Mouse (Mus musculus): ENCODE measurements around the gene Hba-a2. TPM values are rescaled to one million over a fixed set of nuclear protein-coding genes. Genes with fewer than 3 reads are reported as not detected.
"Not testable (repeated sequence)": the region's sequence is repeated elsewhere in the genome, so short reads cannot be mapped to it uniquely, and the experiment has no call there.

Hba-a2 gene
- polyA plus RNA-seq, 1 experiment from 2014 or later = 6,905 TPM

- H3K9ac ChIP-seq (ENCODE audit: low read depth, low read length); H3K9me3 ChIP-seq (ENCODE audit: control insufficient read depth, low read length); H3K27ac ChIP-seq (ENCODE audit: low read depth, low read length); H3K36me3 ChIP-seq (ENCODE audit: control insufficient read depth, insufficient read depth, low read length); H3K4me1 ChIP-seq (ENCODE audit: control insufficient read depth, insufficient read depth, low read length); H3K27me3 ChIP-seq (ENCODE audit: control insufficient read depth, insufficient read depth, low read length): not testable (repeated sequence)
- H3K4me3 ChIP-seq (ENCODE audit: low read length) = peak within 1 kb of the TSS; percentile 25; the same call in 1 of the 2 replicates
- ATAC-seq (ENCODE audit: low FRiP score, low TSS enrichment) = peak; percentile 75
- 23% methylated on average over 30 of the region's 33 CpGs for WGBS
- H3K4me2 ChIP-seq (replicated peaks; ENCODE audit: low read depth, low read length) = peak within 1 kb of the TSS; percentile 41; the same call in 1 of the 2 replicates
Measured at GRCm38 (mm10) chr11:32286695-32287492, 9.4 kb upstream of the Hba-a2 start, which contains the start of gene Hbq1b. Hbq1b (plus strand) TSS chr11:32286965.

- Histone ChIP-seq H3K36me3 (ENCODE audit: control insufficient read depth, insufficient read depth, low read length) (no peaks in the 10 kb centered on the region), H3K9me3 (ENCODE audit: control insufficient read depth, low read length) (no peaks in the 10 kb centered on the region), H3K4me1 (ENCODE audit: control insufficient read depth, insufficient read depth, low read length) (no peaks in the 10 kb centered on the region), H3K4me3 (ENCODE audit: low read length) (no peak overlapping the region), H3K4me2 (replicated peaks; ENCODE audit: low read depth, low read length) (no peak overlapping the region), H3K27me3 (ENCODE audit: control insufficient read depth, insufficient read depth, low read length) (peaks cover 4% of the 10 kb centered on the region; the same call in 1 of the 2 replicates), H3K27ac (ENCODE audit: low read depth, low read length) (no peak overlapping the region), H3K9ac (ENCODE audit: low read depth, low read length) (no peak overlapping the region)
- 67% methylated on average over 9 of the region's 9 CpGs for WGBS
- ATAC-seq (ENCODE audit: low FRiP score, low TSS enrichment) = no peak
Measured at GRCm38 (mm10) chr11:32287493-32287825, 8.8 kb upstream of the Hba-a2 start.

GRCm38 (mm10) chr11:32292819-32293218, 3.5 kb upstream of the Hba-a2 start:
- not testable (repeated sequence) for ATAC-seq (ENCODE audit: low FRiP score, low TSS enrichment); H3K4me3 ChIP-seq (ENCODE audit: low read length); H3K9ac ChIP-seq (ENCODE audit: low read depth, low read length); H3K4me1 ChIP-seq (ENCODE audit: control insufficient read depth, insufficient read depth, low read length); H3K4me2 ChIP-seq (replicated peaks; ENCODE audit: low read depth, low read length); H3K27me3 ChIP-seq (ENCODE audit: control insufficient read depth, insufficient read depth, low read length); H3K36me3 ChIP-seq (ENCODE audit: control insufficient read depth, insufficient read depth, low read length); H3K9me3 ChIP-seq (ENCODE audit: control insufficient read depth, low read length); H3K27ac ChIP-seq (ENCODE audit: low read depth, low read length)
- WGBS = 89% methylated on average over 4 of the region's 4 CpGs

GRCm38 (mm10) chr11:32293479-32293878, 2.8 kb upstream of the Hba-a2 start:
- H3K4me1 ChIP-seq (ENCODE audit: control insufficient read depth, insufficient read depth, low read length); H3K9ac ChIP-seq (ENCODE audit: low read depth, low read length); H3K4me2 ChIP-seq (replicated peaks; ENCODE audit: low read depth, low read length); H3K36me3 ChIP-seq (ENCODE audit: control insufficient read depth, insufficient read depth, low read length); H3K27ac ChIP-seq (ENCODE audit: low read depth, low read length); H3K27me3 ChIP-seq (ENCODE audit: control insufficient read depth, insufficient read depth, low read length); H3K9me3 ChIP-seq (ENCODE audit: control insufficient read depth, low read length); H3K4me3 ChIP-seq (ENCODE audit: low read length); ATAC-seq (ENCODE audit: low FRiP score, low TSS enrichment): not testable (repeated sequence)
- WGBS = 71% methylated on average over 3 of the region's 3 CpGs

DNA sequence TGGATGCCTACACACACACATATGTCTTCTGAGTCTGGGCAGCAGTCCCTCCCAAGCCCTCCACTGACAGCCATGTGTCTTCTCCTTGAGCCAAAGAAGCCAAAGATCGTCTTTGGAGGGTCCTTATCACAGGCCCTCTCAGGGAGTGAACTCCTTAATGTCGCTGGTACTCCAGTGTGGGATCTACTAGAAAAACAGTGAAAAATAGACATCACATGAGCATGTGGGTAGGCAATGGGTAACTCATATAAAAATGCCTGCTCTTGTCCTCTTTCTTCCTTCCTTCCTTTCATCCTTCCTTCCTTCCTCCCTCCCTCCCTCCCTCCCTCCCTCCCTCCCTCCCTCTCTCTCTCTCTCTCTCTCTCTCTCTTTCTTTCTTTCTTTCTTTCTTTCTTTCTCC, 1.1 kb downstream of the Hba-a2 start:
- not testable (repeated sequence) for H3K4me1 ChIP-seq (ENCODE audit: control insufficient read depth, insufficient read depth, low read length); H3K9me3 ChIP-seq (ENCODE audit: control insufficient read depth, low read length); H3K9ac ChIP-seq (ENCODE audit: low read depth, low read length); H3K36me3 ChIP-seq (ENCODE audit: control insufficient read depth, insufficient read depth, low read length); H3K4me3 ChIP-seq (ENCODE audit: low read length); ATAC-seq (ENCODE audit: low FRiP score, low TSS enrichment); H3K27me3 ChIP-seq (ENCODE audit: control insufficient read depth, insufficient read depth, low read length); H3K27ac ChIP-seq (ENCODE audit: low read depth, low read length); H3K4me2 ChIP-seq (replicated peaks; ENCODE audit: low read depth, low read length)
- 40% methylated on average over 2 of the region's 2 CpGs for WGBS

GRCm38 (mm10) chr11:32297866-32298531, 1.7 kb downstream of the Hba-a2 start:
- H3K27ac ChIP-seq (ENCODE audit: low read depth, low read length) = no peak overlapping the region
- no peaks in the 10 kb centered on the region for H3K36me3 ChIP-seq (ENCODE audit: control insufficient read depth, insufficient read depth, low read length)
- H3K27me3 ChIP-seq (ENCODE audit: control insufficient read depth, insufficient read depth, low read length) = no peaks in the 10 kb centered on the region; the same call in 1 of the 2 replicates
- H3K9ac ChIP-seq (ENCODE audit: low read depth, low read length) = no peak overlapping the region
- H3K9me3 ChIP-seq (ENCODE audit: control insufficient read depth, low read length) = no peaks in the 10 kb centered on the region
- 89% methylated on average over 1 of the region's 1 CpGs for WGBS
- ATAC-seq (ENCODE audit: low FRiP score, low TSS enrichment) = no peak
- no peak overlapping the region for H3K4me2 ChIP-seq (replicated peaks; ENCODE audit: low read depth, low read length)
- H3K4me3 ChIP-seq (ENCODE audit: low read length) = no peak overlapping the region
- no peaks in the 10 kb centered on the region for H3K4me1 ChIP-seq (ENCODE audit: control insufficient read depth, insufficient read depth, low read length)

DNA sequence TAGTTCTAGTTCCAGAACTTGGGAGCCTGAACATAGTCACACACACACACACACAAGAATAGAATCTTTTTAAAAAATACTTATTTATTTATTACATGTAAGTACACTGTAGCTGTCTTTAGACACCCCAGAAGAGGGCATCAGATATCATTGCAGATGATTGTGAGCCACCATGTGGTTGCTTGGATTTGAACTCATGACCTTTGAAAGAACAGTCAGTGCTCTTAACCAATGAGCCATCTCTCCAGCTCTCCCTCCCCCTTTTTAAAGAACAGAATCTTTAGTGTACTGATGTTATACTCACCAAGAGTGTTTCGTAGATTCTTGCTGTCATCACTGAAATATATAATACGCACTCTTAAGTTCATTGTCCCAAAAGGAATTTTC, 2.2 kb downstream of the Hba-a2 start:
- H3K9ac ChIP-seq (ENCODE audit: low read depth, low read length) = no peak overlapping the region
- no peaks in the 10 kb centered on the region for H3K36me3 ChIP-seq (ENCODE audit: control insufficient read depth, insufficient read depth, low read length)
- no peak overlapping the region for H3K27ac ChIP-seq (ENCODE audit: low read depth, low read length)
- H3K9me3 ChIP-seq (ENCODE audit: control insufficient read depth, low read length) = no peaks in the 10 kb centered on the region
- H3K4me2 ChIP-seq (replicated peaks; ENCODE audit: low read depth, low read length) = no peak overlapping the region
- 96% methylated on average over 2 of the region's 2 CpGs for WGBS
- ATAC-seq (ENCODE audit: low FRiP score, low TSS enrichment) = no peak
- H3K4me3 ChIP-seq (ENCODE audit: low read length) = no peak overlapping the region
- H3K27me3 ChIP-seq (ENCODE audit: control insufficient read depth, insufficient read depth, low read length) = no peaks in the 10 kb centered on the region; the same call in 1 of the 2 replicates
- H3K4me1 ChIP-seq (ENCODE audit: control insufficient read depth, insufficient read depth, low read length) = no peaks in the 10 kb centered on the region

GRCm38 (mm10) chr11:32299865-32300264, 3.6 kb downstream of the Hba-a2 start, which contains the start of gene Hbq1a:
Hbq1a (plus strand) TSS chr11:32300069.
- H3K4me3 ChIP-seq (ENCODE audit: low read length) = not testable (repeated sequence)
- 3% methylated on average over 16 of the region's 16 CpGs for WGBS

More at GRCm38 (mm10) chr11:32299865-32300264, 3.6 kb downstream of the Hba-a2 start, which contains the start of gene Hbq1a:
- peak; percentile 67 for ATAC-seq (ENCODE audit: low FRiP score, low TSS enrichment)
- H3K27me3 ChIP-seq (ENCODE audit: control insufficient read depth, insufficient read depth, low read length); H3K27ac ChIP-seq (ENCODE audit: low read depth, low read length); H3K4me1 ChIP-seq (ENCODE audit: control insufficient read depth, insufficient read depth, low read length); H3K36me3 ChIP-seq (ENCODE audit: control insufficient read depth, insufficient read depth, low read length); H3K9ac ChIP-seq (ENCODE audit: low read depth, low read length); H3K9me3 ChIP-seq (ENCODE audit: control insufficient read depth, low read length): not testable (repeated sequence)
- peak within 1 kb of the TSS; percentile 37; the same call in 1 of the 2 replicates for H3K4me2 ChIP-seq (replicated peaks; ENCODE audit: low read depth, low read length)

Data from kidney, embryonic 14.5 days (tissue).